Comparison of ENCODE assay signal across 7 mouse cellular contexts in the genomic region with DNA sequence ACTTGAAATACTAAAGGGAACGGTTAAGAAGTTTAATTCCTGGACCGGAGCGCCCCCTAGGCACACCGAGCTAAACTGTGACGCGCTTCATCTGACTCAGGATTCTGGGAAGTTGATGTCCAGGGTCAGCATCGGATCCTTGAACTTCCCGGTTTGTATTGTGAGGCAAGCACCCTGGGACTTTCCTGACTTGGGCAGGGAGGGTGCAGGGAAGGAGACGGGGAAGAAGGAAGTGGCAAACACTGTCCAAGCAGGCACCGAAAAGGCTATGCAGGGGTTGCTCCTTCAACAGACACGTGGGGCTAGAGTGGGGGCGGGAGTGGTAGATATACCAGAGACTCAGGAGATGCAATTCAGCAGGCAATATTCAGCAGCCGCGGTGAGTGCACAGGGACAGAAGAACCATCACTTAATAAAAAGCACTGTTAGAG.
DNase-seq lines count a peak whose midpoint lies in the region; ATAC-seq and TF ChIP-seq lines count a peak whose summit lies in the region.

No protein-coding gene starts in this region.

- peak overlapping the region; percentile 13 for H3K4me3 ChIP-seq in bone marrow, adult 2 months (replicated peaks; ENCODE audit: control insufficient read depth, low read depth, low read length)
- H3K4me3 ChIP-seq in embryonic facial prominence, embryonic 13.5 days, result no peak overlapping the region
- H3K4me3 ChIP-seq in limb, embryonic 11.5 days (ENCODE audit: low read depth, low read length), result no peak overlapping the region
- no peak overlapping the region for H3K4me3 ChIP-seq in midbrain, embryonic 16.5 days (ENCODE audit: low read depth, low read length)

- DNase-seq in heart, adult 18-20 months, result peak; percentile 88 to 94
- peak; percentile 61 to 83 for DNase-seq in kidney, adult 8-10 months
- peak; percentile 78 for DNase-seq in limb, embryonic 11.5 days (ENCODE audit: low spot score)
- peak; percentile 19 for DNase-seq in splenic B cell, adult 2 months (ENCODE audit: low read depth, low spot score)

- no peak overlapping the region for H3K9ac ChIP-seq in embryonic facial prominence, embryonic 13.5 days
- no peak overlapping the region for H3K9ac ChIP-seq in limb, embryonic 11.5 days (ENCODE audit: low read length)
- no peak overlapping the region for H3K9ac ChIP-seq in midbrain, embryonic 16.5 days (ENCODE audit: low read depth, low read length)

- peaks cover 7% of the 10 kb centered on the region for H3K4me1 ChIP-seq in bone marrow, adult 2 months (ENCODE audit: control insufficient read depth, insufficient read depth, low read length)
- H3K4me1 ChIP-seq in embryonic facial prominence, embryonic 13.5 days, result no peaks in the 10 kb centered on the region
- no peaks in the 10 kb centered on the region for H3K4me1 ChIP-seq in limb, embryonic 11.5 days (ENCODE audit: control insufficient read depth, insufficient read depth, low read length)
- no peaks in the 10 kb centered on the region for H3K4me1 ChIP-seq in midbrain, embryonic 16.5 days (ENCODE audit: control insufficient read depth, insufficient read depth, low read length)

- TF ChIP-seq CTCF in bone marrow, adult 2 months (IDR thresholded peaks at IDR 0.05; ENCODE audit: control insufficient read depth, insufficient read depth, low read length), result peak; percentile 60

- ATAC-seq in embryonic facial prominence, embryonic 13.5 days (ENCODE audit: insufficient number of reproducible peaks, insufficient read depth, low FRiP score, low TSS enrichment, low read depth), result no peak
- ATAC-seq in limb, embryonic 11.5 days (ENCODE audit: insufficient number of reproducible peaks, low FRiP score, low TSS enrichment, low read depth), result 0 out of 2 replicates have a peak, but pooled peaks have one; percentile 39
- no peak for ATAC-seq in midbrain, embryonic 16.5 days

- no peak for TF ChIP-seq POLR2A in bone marrow, adult 2 months (IDR thresholded peaks at IDR 0.05; ENCODE audit: borderline replicate concordance, control insufficient read depth, low read depth, low read length)

- no peaks in the 10 kb centered on the region for H3K9me3 ChIP-seq in embryonic facial prominence, embryonic 13.5 days
- H3K9me3 ChIP-seq in limb, embryonic 11.5 days (ENCODE audit: control insufficient read depth, low read length), result no peaks in the 10 kb centered on the region
- H3K9me3 ChIP-seq in midbrain, embryonic 16.5 days (replicated peaks; ENCODE audit: control insufficient read depth, low read length, poor library complexity, severe bottlenecking), result no peaks in the 10 kb centered on the region

- H3K36me3 ChIP-seq in embryonic facial prominence, embryonic 13.5 days, result no peaks in the 10 kb centered on the region
- H3K36me3 ChIP-seq in limb, embryonic 11.5 days (ENCODE audit: control insufficient read depth, insufficient read depth, low read length), result no peaks in the 10 kb centered on the region
- H3K36me3 ChIP-seq in midbrain, embryonic 16.5 days (ENCODE audit: control insufficient read depth, insufficient read depth, low read length), result no peaks in the 10 kb centered on the region
- no peaks in the 10 kb centered on the region for H3K36me3 ChIP-seq in splenic B cell, adult 2 months (ENCODE audit: control insufficient read depth, insufficient read depth, low read length, poor library complexity, severe bottlenecking)

- 5% methylated on average over 14 of the region's 14 CpGs for WGBS in bone marrow, adult 2 months
- WGBS in embryonic facial prominence, embryonic 13.5 days, result 19% methylated on average over 14 of the region's 14 CpGs
- 17% methylated on average over 14 of the region's 14 CpGs for WGBS in limb, embryonic 11.5 days
- 18% methylated on average over 14 of the region's 14 CpGs for WGBS in midbrain, embryonic 16.5 days

- no peaks in the 10 kb centered on the region for H3K27me3 ChIP-seq in embryonic facial prominence, embryonic 13.5 days
- H3K27me3 ChIP-seq in limb, embryonic 11.5 days (ENCODE audit: control insufficient read depth, insufficient read depth, low read length), result no peaks in the 10 kb centered on the region
- no peaks in the 10 kb centered on the region for H3K27me3 ChIP-seq in midbrain, embryonic 16.5 days (ENCODE audit: control insufficient read depth, insufficient read depth, low read depth, low read length)
- H3K27me3 ChIP-seq in splenic B cell, adult 2 months (ENCODE audit: control insufficient read depth, insufficient read depth, low read length, poor library complexity, severe bottlenecking), result no peaks in the 10 kb centered on the region

- H3K4me2 ChIP-seq in embryonic facial prominence, embryonic 13.5 days, result peak overlapping the region; percentile 45
- H3K4me2 ChIP-seq in limb, embryonic 11.5 days (ENCODE audit: low read depth, severe bottlenecking), result 0 out of 2 replicates have a peak overlapping the region, but pooled peaks have one; percentile 18
- H3K4me2 ChIP-seq in midbrain, embryonic 16.5 days (ENCODE audit: low read length), result peak overlapping the region; percentile 26

- peak overlapping the region; percentile 67 for H3K27ac ChIP-seq in bone marrow, adult 2 months (ENCODE audit: control insufficient read depth, insufficient read depth, low read depth, low read length, poor library complexity)
- no peak overlapping the region for H3K27ac ChIP-seq in embryonic facial prominence, embryonic 13.5 days
- H3K27ac ChIP-seq in limb, embryonic 11.5 days (replicated peaks; ENCODE audit: low read depth, low read length), result no peak overlapping the region
- H3K27ac ChIP-seq in midbrain, embryonic 16.5 days (ENCODE audit: low read length), result no peak overlapping the region

Comparison
In these comparisons a context has a peak if more than half of its experiments do, and no peak if none do; other contexts are left out.
1. DNase-seq: peak in every context shown above with its lines; median percentile 91 in heart, adult 18-20 months; 78 in limb, embryonic 11.5 days; 72 in kidney, adult 8-10 months; 19 in splenic B cell, adult 2 months.